Mouse (Mus musculus): Measurements from ENCODE around the gene Pde4a. TPM values are rescaled to one million over a fixed set of nuclear protein-coding genes. Genes with fewer than 3 reads are reported as not detected.

Pde4a gene
- polyA plus RNA-seq, 1 experiment from 2014 or later: 18.9 TPM

DNA sequence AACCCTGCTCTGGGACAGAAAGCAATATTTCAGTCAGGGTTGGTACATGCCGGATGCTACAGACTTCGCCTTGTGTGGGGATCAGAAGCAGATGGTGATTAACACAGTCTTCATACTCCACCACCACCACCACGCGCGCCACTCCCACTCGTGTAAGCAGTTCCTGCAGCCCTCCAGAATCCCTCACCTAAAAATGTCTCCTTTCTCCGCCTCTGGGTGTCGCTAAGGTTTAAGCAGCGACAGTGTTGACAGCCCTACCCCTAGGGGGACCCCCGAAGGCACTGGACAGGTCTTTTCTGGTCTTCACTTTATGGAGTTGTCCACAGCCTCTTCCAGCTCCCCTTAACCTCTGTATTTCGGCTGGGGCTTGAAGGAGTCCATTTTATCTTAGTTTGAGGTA is 12.8 kb upstream of the Pde4a start:
- Histone ChIP-seq H3K9ac (0 out of 2 replicates have a peak overlapping the region, but pooled peaks have one; percentile 43), H3K4me1 (replicated peaks) (peaks cover 35% of the 10 kb centered on the region), H3K4me2 (peak overlapping the region; percentile 48), H3K27ac (replicated peaks) (no peak overlapping the region), H3K36me3 (no peaks in the 10 kb centered on the region), H3K9me3 (no peaks in the 10 kb centered on the region), H3K27me3 (peaks cover 8% of the 10 kb centered on the region), H3K4me3 (peak overlapping the region; percentile 22)
- 5% methylated on average over 11 of the region's 11 CpGs for WGBS
- 0 out of 2 replicates have a peak, but pooled peaks have one; percentile 30 for ATAC-seq (ENCODE audit: low read depth)

DNA sequence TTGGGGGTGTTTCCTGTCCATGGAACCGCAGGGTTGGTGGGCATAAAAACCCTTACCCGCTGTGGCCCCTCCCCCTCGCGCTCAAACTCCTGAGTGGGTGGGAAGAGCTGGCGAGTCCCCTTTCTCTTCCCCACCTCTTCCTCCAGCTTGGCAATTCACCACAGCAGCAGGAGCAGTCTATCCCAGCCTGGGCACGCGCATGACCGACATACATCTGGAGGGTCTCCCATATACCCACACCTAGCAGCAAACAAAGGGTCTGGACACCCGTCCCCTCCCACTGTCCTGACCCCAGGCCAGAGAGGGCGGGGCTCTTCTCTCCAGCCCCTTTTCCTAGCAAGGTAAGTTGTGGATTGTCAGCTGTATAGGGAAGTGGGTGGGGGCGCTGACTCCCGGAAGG is 12.2 kb upstream of the Pde4a start:
- ATAC-seq (ENCODE audit: low read depth): no peak
- H3K4me1 ChIP-seq (replicated peaks): peaks cover 29% of the 10 kb centered on the region
- no peak overlapping the region for H3K27ac ChIP-seq (replicated peaks)
- no peaks in the 10 kb centered on the region for H3K9me3 ChIP-seq
- 7% methylated on average over 12 of the region's 12 CpGs for WGBS
- peak overlapping the region; percentile 48 for H3K4me2 ChIP-seq
- H3K9ac ChIP-seq: peak overlapping the region; percentile 43
- H3K36me3 ChIP-seq: no peaks in the 10 kb centered on the region
- H3K4me3 ChIP-seq: peak overlapping the region; percentile 22
- peaks cover 8% of the 10 kb centered on the region for H3K27me3 ChIP-seq

DNA sequence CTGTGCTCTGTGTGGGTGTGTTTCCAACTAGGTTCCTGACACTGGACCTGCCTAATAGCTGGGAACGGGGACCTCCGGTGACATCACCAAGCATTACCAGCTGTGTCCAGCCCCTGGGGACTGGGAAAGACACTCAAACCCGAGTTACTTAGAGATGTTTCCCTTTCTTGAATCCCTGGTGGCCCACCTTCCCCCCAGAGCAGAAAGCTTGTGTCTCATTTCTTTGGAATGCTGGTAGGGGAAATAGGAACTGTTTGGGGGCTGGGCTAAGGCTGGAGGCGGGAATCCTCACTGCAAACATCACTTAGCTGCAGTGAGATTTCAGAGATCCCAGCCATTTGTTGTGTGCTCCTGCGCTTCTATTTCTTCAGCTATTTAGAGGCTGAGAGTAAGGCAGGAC is 11.7 kb upstream of the Pde4a start:
- 11% methylated on average over 5 of the region's 5 CpGs for WGBS
- Histone ChIP-seq H3K4me2 (peak overlapping the region; percentile 48), H3K27me3 (peaks cover 8% of the 10 kb centered on the region), H3K9ac (peak overlapping the region; percentile 43), H3K4me3 (peak overlapping the region; percentile 22), H3K4me1 (replicated peaks) (peaks cover 24% of the 10 kb centered on the region), H3K27ac (replicated peaks) (no peak overlapping the region), H3K9me3 (no peaks in the 10 kb centered on the region), H3K36me3 (no peaks in the 10 kb centered on the region)
- ATAC-seq (ENCODE audit: low read depth): no peak

DNA sequence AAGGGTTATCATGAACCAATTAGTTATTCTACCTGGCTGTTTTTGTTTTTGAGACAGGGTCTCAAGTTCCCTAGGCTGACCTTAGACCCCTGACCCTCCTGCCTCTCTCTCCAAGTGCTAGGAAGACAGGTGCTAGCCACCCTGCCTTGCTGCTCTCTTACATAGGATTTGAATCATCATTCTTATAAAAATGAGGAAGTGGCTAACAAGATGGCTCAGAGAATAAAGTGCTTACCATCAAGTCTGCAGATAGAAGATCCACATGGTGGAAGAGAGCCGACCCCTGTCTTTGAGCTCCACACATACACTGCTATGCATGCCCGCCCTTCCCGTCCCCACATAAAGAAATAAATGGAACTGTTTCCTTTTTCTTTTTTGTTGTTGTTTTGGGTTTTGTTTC is 10.7 kb upstream of the Pde4a start:
- ATAC-seq (ENCODE audit: low read depth): no peak
- H3K4me1 ChIP-seq (replicated peaks): peaks cover 19% of the 10 kb centered on the region; the same call in 1 of the 2 replicates
- H3K27ac ChIP-seq (replicated peaks): no peak overlapping the region
- H3K4me3 ChIP-seq: no peak overlapping the region
- peaks cover 8% of the 10 kb centered on the region for H3K27me3 ChIP-seq
- H3K36me3 ChIP-seq: no peaks in the 10 kb centered on the region
- 90% methylated on average over 3 of the region's 3 CpGs for WGBS
- no peaks in the 10 kb centered on the region for H3K9me3 ChIP-seq
- H3K9ac ChIP-seq: no peak overlapping the region
- H3K4me2 ChIP-seq: no peak overlapping the region

DNA sequence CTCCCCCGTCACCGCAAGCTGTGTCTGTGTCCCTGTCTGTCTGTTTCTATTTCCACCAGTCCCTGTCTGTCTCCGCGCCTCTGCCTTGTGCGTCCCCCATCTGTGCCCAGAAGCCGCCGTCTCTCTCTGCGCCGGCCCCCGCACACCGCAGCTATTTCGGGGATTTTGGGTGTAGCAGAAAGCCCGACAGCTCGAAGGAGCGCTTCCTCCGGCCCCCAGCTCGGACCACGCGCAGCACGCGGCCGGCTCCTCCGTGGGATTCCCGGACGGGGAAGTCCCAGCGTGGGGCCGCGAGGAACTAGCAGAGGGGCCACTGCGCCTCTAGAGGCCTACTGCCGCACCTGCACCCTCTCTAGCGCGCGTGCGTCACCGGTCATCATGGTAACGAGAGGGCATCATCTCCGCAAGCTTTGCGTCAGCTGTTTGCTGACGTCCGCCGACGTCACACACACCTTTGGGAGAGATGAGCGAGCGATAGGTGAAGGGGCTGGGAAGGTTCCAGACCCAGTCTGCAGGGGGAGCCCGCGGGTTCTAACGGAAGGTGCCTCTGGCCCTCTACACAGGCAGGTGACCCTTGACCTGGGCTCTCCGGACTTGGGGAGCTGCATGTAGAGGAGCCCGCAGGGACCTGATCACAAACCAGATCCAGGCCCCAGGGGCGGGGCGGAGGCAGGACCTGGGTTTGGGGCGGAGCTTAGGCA is 4.2 kb upstream of the Pde4a start:
- peak; percentile 69 for ATAC-seq (ENCODE audit: low read depth)

DNA sequence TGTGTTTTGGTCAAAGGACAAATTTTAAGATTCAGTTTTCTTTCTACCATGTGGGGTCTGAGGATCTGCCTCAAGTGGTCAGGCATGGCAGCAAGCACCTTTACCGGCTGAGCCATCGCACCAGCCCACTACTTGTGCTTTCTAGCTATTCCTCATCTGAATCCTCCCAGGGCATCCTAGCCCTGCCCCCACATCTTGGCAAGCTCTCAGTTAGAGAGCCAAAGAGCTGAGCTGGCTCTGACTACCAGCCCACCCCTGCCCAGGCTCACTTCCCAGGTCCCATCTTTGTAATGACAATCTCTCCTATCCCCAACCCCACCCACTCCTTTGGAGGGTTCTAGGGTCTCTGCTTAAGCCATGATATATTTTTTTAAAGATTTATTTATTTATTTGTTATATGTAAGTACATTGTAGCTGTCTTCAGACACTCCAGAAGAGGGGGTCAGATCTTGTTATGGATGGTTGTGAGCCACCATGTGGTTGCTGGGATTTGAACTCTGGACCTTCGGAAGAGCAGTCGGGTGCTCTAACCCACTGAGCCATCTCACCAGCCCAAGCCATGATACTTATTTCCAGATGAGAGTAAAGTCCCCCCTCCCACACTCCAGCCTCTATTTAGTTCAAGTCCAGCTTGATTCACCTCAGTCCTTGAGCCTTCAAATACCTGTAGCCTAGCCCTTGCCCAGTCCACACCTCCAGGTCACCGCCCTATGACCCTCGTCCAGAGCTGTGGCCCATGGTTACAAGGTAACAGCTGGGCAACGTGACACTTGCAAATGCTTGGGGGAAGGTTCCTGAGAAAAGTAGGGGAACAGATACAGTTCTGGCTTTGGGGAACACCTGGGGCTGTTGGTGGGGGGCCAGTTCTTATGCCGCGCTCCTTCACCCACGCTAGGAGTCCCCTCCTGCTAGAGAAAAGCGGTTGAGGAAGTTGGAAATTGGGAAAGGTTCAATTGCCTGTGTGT is 2.1 kb upstream of the Pde4a start:
- Histone ChIP-seq H3K4me1 (replicated peaks) (peaks cover 49% of the 10 kb centered on the region), H3K9ac (no peak overlapping the region), H3K4me3 (peak overlapping the region; percentile 45; the same call in 1 of the 2 replicates), H3K27me3 (peaks cover 66% of the 10 kb centered on the region), H3K27ac (replicated peaks) (no peak overlapping the region), H3K9me3 (no peaks in the 10 kb centered on the region), H3K4me2 (peak overlapping the region; percentile 67; the same call in 1 of the 2 replicates), H3K36me3 (no peaks in the 10 kb centered on the region)
- 29% methylated on average over 11 of the region's 11 CpGs for WGBS
- ATAC-seq (ENCODE audit: low read depth): no peak

More for the DNA sequence above, 4.2 kb upstream of the Pde4a start:
- Histone ChIP-seq H3K27ac (replicated peaks) (no peak overlapping the region), H3K27me3 (peaks cover 49% of the 10 kb centered on the region), H3K4me3 (peak overlapping the region; percentile 49), H3K9ac (peak overlapping the region; percentile 74), H3K4me1 (replicated peaks) (peaks cover 33% of the 10 kb centered on the region), H3K4me2 (peak overlapping the region; percentile 67), H3K9me3 (no peaks in the 10 kb centered on the region), H3K36me3 (no peaks in the 10 kb centered on the region)
- under 1% methylated on average over 52 of the region's 52 CpGs for WGBS

DNA sequence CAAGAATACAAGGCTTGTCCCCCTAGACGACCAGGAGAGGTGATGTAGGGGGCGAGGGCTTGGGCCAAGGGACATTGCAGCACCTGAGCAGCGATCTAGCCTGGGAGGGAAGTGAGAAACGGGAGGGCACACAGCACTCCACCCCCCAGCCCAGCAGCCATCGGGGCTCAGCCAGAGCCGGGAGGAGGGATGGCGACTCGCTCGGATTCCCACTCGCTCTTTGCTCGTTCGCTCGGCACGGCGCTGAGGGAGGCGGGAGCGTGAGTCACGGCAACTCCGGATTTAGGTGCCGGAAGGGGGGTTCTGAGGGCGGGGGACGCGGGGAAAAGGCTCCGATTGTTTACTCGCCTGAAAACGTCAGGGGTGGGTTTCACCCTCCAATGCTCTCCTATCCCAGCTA is 1.4 kb upstream of the Pde4a start:
- Histone ChIP-seq H3K4me1 (replicated peaks) (peaks cover 56% of the 10 kb centered on the region), H3K27ac (replicated peaks) (no peak overlapping the region), H3K9ac (no peak overlapping the region), H3K27me3 (peaks cover 66% of the 10 kb centered on the region), H3K36me3 (no peaks in the 10 kb centered on the region), H3K4me2 (peak overlapping the region; percentile 67), H3K4me3 (peak overlapping the region; percentile 45), H3K9me3 (no peaks in the 10 kb centered on the region)
- no peak for ATAC-seq (ENCODE audit: low read depth)
- under 1% methylated on average over 26 of the region's 26 CpGs for WGBS

DNA sequence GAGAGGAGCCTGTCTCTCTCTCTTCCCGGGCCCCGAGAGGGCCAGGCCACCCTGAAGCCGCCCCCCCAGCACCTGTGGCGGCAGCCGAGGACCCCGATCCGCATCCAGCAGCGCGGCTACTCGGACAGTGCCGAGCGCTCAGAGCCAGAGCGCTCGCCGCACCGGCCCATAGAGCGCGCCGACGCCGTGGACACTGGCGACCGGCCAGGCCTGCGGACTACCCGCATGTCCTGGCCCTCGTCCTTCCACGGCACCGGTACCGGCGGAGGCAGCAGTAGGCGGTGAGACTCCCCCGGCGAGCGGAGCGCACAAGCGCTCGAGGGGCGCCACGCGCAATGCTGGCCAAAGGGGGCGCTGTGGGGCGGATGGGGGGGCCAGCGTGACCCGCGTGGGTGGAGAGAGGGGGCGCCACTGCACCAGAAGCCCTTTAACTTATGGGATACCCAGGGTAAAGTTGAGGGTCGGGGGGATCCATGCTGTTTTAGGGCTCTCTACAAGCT is 488 bp downstream of the Pde4a start:
- Histone ChIP-seq H3K4me1 (replicated peaks) (peaks cover 54% of the 10 kb centered on the region), H3K4me2 (peak overlapping the region; percentile 67), H3K4me3 (peak overlapping the region; percentile 45), H3K36me3 (no peaks in the 10 kb centered on the region), H3K27ac (replicated peaks) (no peak overlapping the region), H3K9me3 (no peaks in the 10 kb centered on the region), H3K9ac (peak overlapping the region; percentile 70), H3K27me3 (peaks cover 66% of the 10 kb centered on the region)
- no peak for ATAC-seq (ENCODE audit: low read depth)
- WGBS: 1% methylated on average over 47 of the region's 47 CpGs

DNA sequence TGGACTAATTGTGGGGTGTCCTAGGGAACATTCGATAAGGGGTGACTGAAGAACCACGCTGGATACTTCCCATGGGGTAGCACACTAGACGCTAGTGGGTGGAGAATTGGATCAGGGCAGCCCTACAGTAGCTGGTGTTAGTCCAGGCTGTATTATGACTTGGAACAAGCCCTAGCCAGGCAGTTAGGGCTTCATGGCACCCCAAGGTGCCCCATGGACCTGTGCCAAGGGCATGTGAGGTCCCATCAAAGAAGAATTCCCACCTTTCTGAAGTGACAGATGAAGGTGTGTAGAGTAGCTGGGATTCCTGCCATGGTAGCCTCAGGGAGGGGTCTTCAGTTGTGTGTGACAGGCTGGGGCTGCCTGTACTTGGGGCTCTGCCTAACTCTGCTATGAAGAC is 1.0 kb downstream of the Pde4a start:
- H3K4me2 ChIP-seq: peak overlapping the region; percentile 67
- H3K9ac ChIP-seq: peak overlapping the region; percentile 70; the same call in 1 of the 2 replicates
- ATAC-seq (ENCODE audit: low read depth): no peak
- peaks cover 52% of the 10 kb centered on the region for H3K4me1 ChIP-seq (replicated peaks)
- H3K36me3 ChIP-seq: no peaks in the 10 kb centered on the region
- no peaks in the 10 kb centered on the region for H3K9me3 ChIP-seq
- peaks cover 65% of the 10 kb centered on the region for H3K27me3 ChIP-seq
- no peak overlapping the region for H3K27ac ChIP-seq (replicated peaks)
- WGBS: 35% methylated on average over 3 of the region's 3 CpGs
- peak overlapping the region; percentile 45 for H3K4me3 ChIP-seq

DNA sequence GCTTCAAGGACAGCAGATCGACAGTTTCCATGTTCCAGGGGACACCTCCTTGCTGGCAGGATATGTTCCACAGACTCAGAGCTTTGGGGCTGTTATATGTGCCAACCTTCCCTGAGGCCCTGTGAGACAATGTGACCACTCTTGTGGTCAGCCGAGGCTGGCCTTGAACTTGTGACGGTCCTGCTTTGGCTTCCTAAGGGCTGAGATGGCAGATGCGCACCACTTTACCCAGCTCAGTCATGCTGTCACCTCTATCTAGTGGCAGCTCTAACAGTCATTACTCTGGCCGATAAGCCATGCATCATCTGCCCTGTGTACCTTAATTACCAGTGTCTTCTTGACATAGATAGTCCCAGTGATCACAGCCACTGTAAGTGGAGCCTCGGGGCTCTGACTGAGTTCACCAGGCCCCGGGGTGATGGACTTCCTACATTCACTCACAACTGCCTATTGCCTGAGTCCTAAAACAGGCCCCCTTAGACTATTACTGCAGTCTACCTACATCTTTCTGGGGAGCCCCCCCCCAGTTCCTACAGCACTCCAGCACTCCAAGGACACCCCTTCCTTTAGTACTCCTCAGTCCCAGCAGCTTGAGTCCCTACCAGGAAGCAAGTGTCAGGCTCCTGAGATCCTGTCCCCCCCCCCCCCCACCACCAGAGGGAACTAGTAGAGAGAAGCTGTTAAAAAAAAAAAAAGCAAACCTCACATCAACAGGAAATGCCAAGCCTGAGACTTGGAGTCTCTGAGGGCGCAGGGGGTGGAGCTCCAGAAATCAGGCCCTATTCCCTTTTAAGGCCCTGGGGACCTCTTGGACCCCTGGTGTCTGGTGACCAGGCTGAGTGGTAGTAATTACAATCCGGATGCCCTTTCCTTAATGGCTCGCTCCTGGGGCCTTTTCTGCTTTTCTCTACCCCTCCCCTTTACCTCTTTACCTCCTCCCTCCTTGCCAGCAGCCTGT is 1.9 kb downstream of the Pde4a start:
- WGBS: 53% methylated on average over 10 of the region's 10 CpGs
- H3K4me2 ChIP-seq: peak overlapping the region; percentile 40
- peak overlapping the region; percentile 27 for H3K9ac ChIP-seq
- peaks cover 56% of the 10 kb centered on the region for H3K27me3 ChIP-seq
- H3K4me1 ChIP-seq (replicated peaks): peaks cover 50% of the 10 kb centered on the region
- H3K4me3 ChIP-seq: no peak overlapping the region
- H3K9me3 ChIP-seq: no peaks in the 10 kb centered on the region
- H3K36me3 ChIP-seq: no peaks in the 10 kb centered on the region
- no peak for ATAC-seq (ENCODE audit: low read depth)
- H3K27ac ChIP-seq (replicated peaks): peak overlapping the region; percentile 69

Data from neural tube, embryonic 13.5 days (tissue).